Mouse (Mus musculus) retina, embryonic 14.5 days (tissue): ENCODE data around the gene Cdh22.

Experiments used
- DNase-seq: peaks from one replicate; pipeline ENCODE4 v3.0.0-alpha.2; 2015; ENCODE audit warnings: low spot score

The Cdh22 gene

DNA sequence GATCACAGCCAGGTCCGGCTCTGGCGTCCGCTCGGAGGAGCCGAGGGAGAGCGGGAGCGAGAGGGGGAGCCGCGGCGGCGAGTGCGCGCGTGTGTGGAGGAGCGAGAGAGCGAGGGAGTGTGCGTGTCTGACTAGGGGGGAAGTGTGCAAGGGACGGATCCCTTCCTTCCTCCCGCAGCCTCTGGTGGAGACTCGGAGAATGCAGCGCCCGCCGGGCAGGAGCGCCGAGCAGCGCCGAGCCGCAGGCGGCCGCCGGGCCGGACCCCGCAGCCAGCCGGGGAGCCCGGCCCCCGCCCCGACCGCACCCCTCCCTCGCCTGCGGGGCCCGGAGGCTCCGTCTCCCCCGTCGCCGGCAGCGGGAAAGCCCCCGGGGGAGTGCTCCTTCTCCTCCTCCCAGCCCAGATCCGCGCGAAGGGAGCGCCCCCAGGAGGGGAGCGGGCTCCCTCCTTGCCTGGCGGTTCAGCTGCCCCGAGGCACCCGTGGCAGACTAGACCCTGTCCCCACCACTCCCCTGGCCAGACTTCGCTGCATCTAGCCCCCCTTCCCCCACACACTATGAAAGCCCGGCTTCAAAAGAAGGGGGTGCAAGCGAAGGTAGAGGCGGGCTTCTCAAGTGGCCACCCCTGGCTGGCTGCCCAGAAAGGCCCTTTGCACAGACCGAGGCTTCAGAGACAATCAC, at the start of gene Cdh22:
Gene Cdh22 (minus strand): TSS at position 241 of the 679 bp plus-strand sequence.
- peak; percentile 82 for DNase-seq

- DNase-seq, result no peak
Observed at GRCm38 (mm10) chr2:165284377-165284776, 49.7 kb upstream of the Cdh22 start.

GRCm38 (mm10) chr2:165283644-165284043, 49.0 kb upstream of the Cdh22 start:
- no peak for DNase-seq

GRCm38 (mm10) chr2:165281779-165282311, 47.2 kb upstream of the Cdh22 start:
- no peak for DNase-seq

- DNase-seq, result peak; percentile 15
Observed at GRCm38 (mm10) chr2:165279351-165279750, 44.7 kb upstream of the Cdh22 start.

- DNase-seq, result no peak
Observed at GRCm38 (mm10) chr2:165277188-165277740, 42.6 kb upstream of the Cdh22 start.

DNA sequence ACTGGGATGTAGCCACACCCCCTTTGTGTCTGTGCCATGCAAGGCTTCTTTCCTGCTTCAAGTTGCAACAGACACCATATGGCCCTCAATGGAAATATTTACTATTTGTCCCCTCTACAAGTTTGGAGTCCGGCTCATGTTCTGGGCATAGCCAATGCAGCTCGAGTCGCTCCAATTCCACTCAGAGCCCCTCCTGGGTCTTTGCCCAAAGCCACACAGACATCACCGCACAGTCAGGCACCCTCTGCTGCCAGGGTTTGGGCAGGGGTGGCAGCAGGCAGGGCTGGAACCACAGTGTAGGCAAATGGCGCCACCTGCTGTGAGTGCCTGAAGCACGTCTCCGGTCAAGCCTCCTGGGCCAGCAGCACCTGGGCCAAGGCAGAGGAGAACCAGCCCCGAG, 41.2 kb upstream of the Cdh22 start:
- DNase-seq, result peak; percentile 85

GRCm38 (mm10) chr2:165275124-165275640, 40.5 kb upstream of the Cdh22 start:
- DNase-seq, result peak; percentile 64

DNA sequence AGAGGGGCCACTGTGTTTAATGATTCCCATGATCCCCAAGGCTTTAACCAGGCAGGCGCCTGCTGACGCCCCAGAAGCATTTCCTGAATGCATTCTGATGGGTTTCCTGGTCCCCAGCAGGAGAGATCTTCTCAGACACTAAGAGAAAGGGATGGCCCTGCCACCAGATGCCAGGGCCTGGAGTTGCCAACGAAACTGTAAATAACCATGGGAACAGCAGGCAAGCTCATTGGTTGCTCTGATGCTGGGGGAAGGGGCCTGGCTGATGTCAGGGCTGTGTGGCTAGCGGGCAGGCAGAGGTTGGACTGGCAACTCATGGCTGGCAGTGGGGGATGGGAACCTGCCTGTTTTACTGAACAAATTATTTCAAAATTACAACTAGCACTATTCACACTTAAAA, 38.9 kb upstream of the Cdh22 start:
- DNase-seq, result peak; percentile 31

GRCm38 (mm10) chr2:165271326-165271725, 36.7 kb upstream of the Cdh22 start:
- DNase-seq, result peak; percentile 69

DNA sequence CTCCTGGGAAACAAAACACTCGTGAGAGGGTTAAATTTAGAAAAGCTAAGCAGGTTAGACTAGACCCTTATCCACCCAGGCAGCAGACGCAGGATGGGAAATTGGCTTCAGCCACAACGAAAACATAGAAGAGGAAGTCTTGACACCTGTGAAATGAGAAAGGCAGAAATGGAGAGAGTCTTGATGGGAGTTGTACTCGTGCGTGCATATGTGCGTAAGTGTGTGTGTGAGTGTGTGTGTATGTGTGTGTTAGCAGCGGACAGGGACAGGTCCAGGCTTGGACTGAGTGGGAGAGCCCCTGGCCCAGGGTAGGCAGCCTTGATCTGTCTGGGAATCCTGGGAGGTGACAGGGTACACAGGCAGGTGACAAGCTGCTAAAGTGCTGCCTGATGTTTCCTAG, 36.2 kb upstream of the Cdh22 start:
- DNase-seq, result no peak

DNA sequence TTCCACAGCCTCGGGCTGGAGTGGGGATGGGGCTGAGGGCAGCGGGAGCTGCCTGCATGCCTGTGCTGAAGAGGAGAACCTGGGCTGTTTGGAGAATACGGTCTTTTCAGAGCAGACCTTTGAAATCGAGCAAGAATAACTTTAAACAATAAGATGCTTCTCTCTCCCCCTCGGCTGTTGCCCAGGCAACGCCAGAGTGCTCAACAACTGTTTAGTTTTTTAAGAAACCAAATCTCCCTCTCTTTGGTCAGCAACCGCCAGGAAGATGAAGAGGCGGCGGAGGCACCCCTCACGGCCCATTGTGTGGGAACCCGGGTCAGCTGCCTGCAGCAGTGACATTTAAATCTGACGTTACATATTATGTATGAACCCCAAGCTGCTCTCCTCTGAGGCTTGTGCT, 32.1 kb upstream of the Cdh22 start:
- DNase-seq, result no peak

- DNase-seq, result no peak
Observed at GRCm38 (mm10) chr2:165263861-165264260, 29.2 kb upstream of the Cdh22 start.

- DNase-seq, result no peak
Observed at GRCm38 (mm10) chr2:165262274-165262990, 27.8 kb upstream of the Cdh22 start.

- no peak for DNase-seq
Observed at GRCm38 (mm10) chr2:165259859-165260258, 25.2 kb upstream of the Cdh22 start.

GRCm38 (mm10) chr2:165258321-165258720, 23.7 kb upstream of the Cdh22 start:
- DNase-seq, result no peak

GRCm38 (mm10) chr2:165257151-165257834, 22.6 kb upstream of the Cdh22 start:
- DNase-seq, result no peak

DNA sequence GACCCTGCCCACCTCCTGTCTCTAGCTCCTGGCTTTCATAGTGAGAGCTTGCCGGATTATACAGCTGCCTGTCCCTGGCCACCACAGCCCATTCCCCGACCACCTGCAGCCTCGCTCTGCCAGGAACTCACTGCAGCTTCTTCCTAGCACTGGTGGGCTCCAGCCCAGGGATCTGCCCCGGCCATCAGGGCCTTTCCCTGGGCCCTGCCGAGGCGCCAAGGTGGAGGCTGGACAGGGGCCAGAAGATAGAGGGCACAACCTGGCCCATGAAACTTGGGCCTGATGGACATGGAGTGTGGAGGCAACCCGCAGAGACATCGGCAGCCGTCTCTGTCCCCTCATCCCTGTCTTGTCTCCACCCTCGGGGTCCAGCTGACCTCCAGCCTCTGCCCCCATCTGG, 21.6 kb upstream of the Cdh22 start:
- no peak for DNase-seq

- DNase-seq, result peak; percentile 48
Observed at GRCm38 (mm10) chr2:165253867-165254266, 19.2 kb upstream of the Cdh22 start.

DNA sequence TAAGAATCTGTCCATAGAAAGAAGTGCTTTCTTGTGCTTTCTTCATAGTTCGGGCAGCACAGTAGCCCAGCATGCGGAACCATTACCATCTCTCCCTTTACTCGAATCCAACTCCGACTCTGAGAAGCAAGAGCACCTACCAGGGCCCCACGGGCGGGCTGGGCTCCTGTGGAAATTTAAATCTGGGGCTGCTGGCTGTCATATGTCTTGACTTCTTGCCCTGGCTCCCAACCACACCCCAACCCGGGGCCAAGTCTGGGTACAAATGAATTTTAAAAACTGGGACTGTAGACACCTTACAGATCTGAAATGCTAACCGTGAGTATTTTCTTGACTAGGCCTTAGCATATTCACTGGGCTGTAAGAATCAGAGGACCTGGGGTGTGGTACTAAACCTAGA, 18.6 kb upstream of the Cdh22 start:
- DNase-seq, result no peak

DNA sequence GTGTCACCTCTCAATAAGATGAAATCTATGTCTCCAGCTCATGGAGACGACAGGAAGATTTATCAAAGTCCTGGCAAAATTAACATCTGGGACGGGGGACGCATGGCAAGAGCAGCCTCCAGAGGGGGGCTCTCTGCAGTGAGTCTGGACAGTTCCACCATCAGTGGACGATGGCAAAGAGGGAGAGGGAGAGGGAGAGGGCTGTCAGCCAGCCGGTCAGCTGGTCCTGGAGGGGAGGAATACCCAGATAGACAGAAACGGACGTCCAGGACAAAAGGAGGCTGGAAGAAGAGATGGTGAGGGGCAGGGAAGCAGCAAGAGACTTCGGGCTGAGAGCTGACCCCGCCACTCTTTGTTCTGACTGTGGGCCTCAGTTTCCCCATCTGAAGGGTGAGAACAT, 18.1 kb upstream of the Cdh22 start:
- DNase-seq, result no peak

GRCm38 (mm10) chr2:165252381-165252780, 17.7 kb upstream of the Cdh22 start:
- DNase-seq, result no peak
